Mouse (Mus musculus) CH12.LX (cell line): ENCODE results near the gene Rasgrp3. TPM values are rescaled to one million over a fixed set of nuclear protein-coding genes. Genes with fewer than 3 reads are reported as not detected.

ENCODE experiments used
- DNase-seq: peaks from one replicate; pipeline ENCODE4 v3.0.0-alpha.2; 2013; ENCODE audit errors: extremely low read depth
- H3K27ac ChIP-seq: 2 replicates; pipeline ENCODE4 v1.5.1; 2012; ENCODE audit warnings: low read depth, mild to moderate bottlenecking, control low read depth, moderate library complexity; ENCODE audit not compliant: insufficient read depth
- H3K27me3 ChIP-seq: replicated peaks from 2 replicates; pipeline ENCODE3; 2012; ENCODE audit warnings: inconsistent platforms
- H3K36me3 ChIP-seq, 2 experiments: replicated peaks in 1 of 2; 2 replicates each; pipeline versions ENCODE3 to v1.6.1; 2012; ENCODE audit warnings: inconsistent platforms in 1 of 2, low read length in 1 of 2, mild to moderate bottlenecking in 1 of 2, mixed read lengths in 1 of 2, moderate library complexity in 1 of 2; ENCODE audit not compliant: control insufficient read depth in 1 of 2, insufficient read depth in 1 of 2
- H3K4me1 ChIP-seq, 2 experiments: 2 replicates each; pipeline ENCODE4 v1.6.1; 2012; ENCODE audit warnings: inconsistent platforms in 1 of 2, moderate library complexity in 1 of 2; ENCODE audit not compliant: insufficient read depth in 2 of 2, control insufficient read depth in 1 of 2
- H3K4me2 ChIP-seq: 2 replicates; pipeline ENCODE4 v1.6.1; 2012; ENCODE audit warnings: low read depth, mild to moderate bottlenecking, control low read depth; ENCODE audit not compliant: poor library complexity, insufficient read depth, severe bottlenecking
- H3K4me3 ChIP-seq, 3 experiments: fragments of 150-350 bp in 1 of 3; sonication (generic) in 1 of 3; replicated peaks in 1 of 3; 2 replicates each; pipeline versions ENCODE3 to v1.5.1; 2011 to 2012; ENCODE audit warnings: low read depth in 2 of 3, low read length in 2 of 3, mild to moderate bottlenecking in 2 of 3, moderate library complexity in 2 of 3, control low read depth in 1 of 3, improper control_type of control experiment in 1 of 3, inconsistent platforms in 1 of 3, mixed read lengths in 1 of 3; ENCODE audit not compliant: poor library complexity in 1 of 3
- H3K79me2 ChIP-seq: replicated peaks from 2 replicates; pipeline ENCODE4 v1.6.1; 2012; ENCODE audit warnings: mild to moderate bottlenecking, moderate library complexity; ENCODE audit not compliant: control insufficient read depth, poor library complexity, insufficient read depth, severe bottlenecking; ENCODE audit errors: extremely low read depth
- H3K9ac ChIP-seq: 2 replicates; pipeline ENCODE4 v1.6.1; 2012; ENCODE audit warnings: low read depth, mild to moderate bottlenecking, control low read depth, moderate library complexity; ENCODE audit not compliant: insufficient read depth
- H3K9me3 ChIP-seq: replicated peaks from 2 replicates; pipeline ENCODE3; 2012; ENCODE audit warnings: low read length, inconsistent platforms, mixed read lengths
- BHLHE40 ChIP-seq: IDR thresholded peaks from 2 replicates; pipeline ENCODE4 v1.6.1; 2011; ENCODE audit warnings: mild to moderate bottlenecking, low read depth, low read length, improper control_type of control experiment
- CHD1 ChIP-seq: IDR thresholded peaks from 2 replicates; pipeline ENCODE4 v1.6.1; 2012; ENCODE audit warnings: low read depth, low read length, improper control_type of control experiment, inconsistent platforms
- CHD2 ChIP-seq: IDR thresholded peaks from 2 replicates; pipeline ENCODE4 v1.6.1; 2011; ENCODE audit warnings: low read length, improper control_type of control experiment
- CTCF ChIP-seq, 2 experiments: IDR thresholded peaks in 1 of 2; conservative IDR thresholded peaks in 1 of 2; 2 replicates each; pipeline ENCODE4 v1.5.1; 2011 to 2012; ENCODE audit warnings: low read depth in 2 of 2, low read length in 2 of 2, improper control_type of control experiment in 1 of 2, inconsistent platforms in 1 of 2, mild to moderate bottlenecking in 1 of 2, moderate library complexity in 1 of 2
- E2F4 ChIP-seq: IDR thresholded peaks from 2 replicates; pipeline ENCODE4 v1.6.1; 2011; ENCODE audit warnings: low read depth, low read length, improper control_type of control experiment; ENCODE audit not compliant: insufficient replicate concordance
- ELF1 ChIP-seq: IDR thresholded peaks from 2 replicates; pipeline ENCODE4 v1.6.1; 2014; ENCODE audit warnings: low read depth, mild to moderate bottlenecking, inconsistent platforms, low read length, improper control_type of control experiment
- EP300 ChIP-seq: IDR thresholded peaks from 2 replicates; pipeline ENCODE4 v1.6.1; 2011; ENCODE audit warnings: low read length, improper control_type of control experiment
- GABPA ChIP-seq: IDR thresholded peaks from 2 replicates; pipeline ENCODE4 v1.6.1; 2012; ENCODE audit warnings: low read depth, low read length, improper control_type of control experiment, inconsistent platforms; ENCODE audit not compliant: insufficient replicate concordance
- HCFC1 ChIP-seq: IDR thresholded peaks from 2 replicates; pipeline ENCODE4 v1.6.1; 2012; ENCODE audit warnings: low read depth, mild to moderate bottlenecking, inconsistent platforms, low read length, improper control_type of control experiment
- JUND ChIP-seq: conservative IDR thresholded peaks from 2 replicates; pipeline ENCODE4 v1.6.1; 2011; ENCODE audit warnings: low read depth, low read length, improper control_type of control experiment
- KAT2A ChIP-seq: IDR thresholded peaks from 2 replicates; pipeline ENCODE4 v1.6.1; 2012; ENCODE audit warnings: low read length, improper control_type of control experiment, inconsistent platforms; ENCODE audit not compliant: insufficient replicate concordance
- MXI1 ChIP-seq: IDR thresholded peaks from 2 replicates; pipeline ENCODE4 v1.6.1; 2011; ENCODE audit warnings: mild to moderate bottlenecking, low read depth, low read length, improper control_type of control experiment
- MYC ChIP-seq: IDR thresholded peaks from 2 replicates; pipeline ENCODE4 v1.6.1; 2011; ENCODE audit warnings: low read depth, mild to moderate bottlenecking, improper control_type of control experiment, low read length
- NRF1 ChIP-seq: IDR thresholded peaks from 2 replicates; pipeline ENCODE4 v1.6.1; 2014; ENCODE audit warnings: low read depth, mild to moderate bottlenecking, inconsistent platforms, low read length, improper control_type of control experiment, moderate library complexity
- RCOR1 ChIP-seq: conservative IDR thresholded peaks from 2 replicates; pipeline ENCODE4 v1.6.1; 2012; ENCODE audit warnings: low read depth, mild to moderate bottlenecking, inconsistent platforms, low read length, improper control_type of control experiment
- SMC3 ChIP-seq: IDR thresholded peaks from 2 replicates; pipeline ENCODE4 v1.6.1; 2011; ENCODE audit warnings: low read depth, low read length, improper control_type of control experiment
- TBP ChIP-seq: conservative IDR thresholded peaks from 2 replicates; pipeline ENCODE4 v1.6.1; 2011; ENCODE audit warnings: low read depth, low read length, improper control_type of control experiment
- TCF12 ChIP-seq: IDR thresholded peaks from 2 replicates; pipeline ENCODE4 v1.6.1; 2014; ENCODE audit warnings: low read depth, mild to moderate bottlenecking, inconsistent platforms, low read length, improper control_type of control experiment
- ZC3H11A ChIP-seq: IDR thresholded peaks from 2 replicates; pipeline ENCODE4 v1.6.1; 2012; ENCODE audit warnings: low read depth, mild to moderate bottlenecking, inconsistent platforms, low read length, improper control_type of control experiment
- ZKSCAN1 ChIP-seq: IDR thresholded peaks from 2 replicates; pipeline ENCODE4 v1.6.1; 2012; ENCODE audit warnings: low read depth, inconsistent platforms, low read length, improper control_type of control experiment, borderline replicate concordance
- ZNF384 ChIP-seq: IDR thresholded peaks from 2 replicates; pipeline ENCODE4 v1.6.1; 2012; ENCODE audit warnings: low read depth, low read length, improper control_type of control experiment, inconsistent platforms
- dilution Hi-C: fragments of 300-500 bp; cut with MboI; formaldehyde crosslinking; loops from 2 replicates; pipeline ENCODE4 v1.14.3; 2020; ENCODE audit warnings: low sequenced_read_pairs; ENCODE audit not compliant: extremely low pct_unique_long_range_greater_than_20kb, extremely low pct_ligation_motif_present
- in situ Hi-C: fragments of 300-500 bp; cut with MboI; formaldehyde crosslinking; loops from 3 replicates; pipeline ENCODE4 v1.14.3; 2019; ENCODE audit warnings: low sequenced_read_pairs, low pct_ligation_motif_present, low pct_unique_long_range_greater_than_20kb, mixed read lengths
- polyA plus RNA-seq: library from polyadenylated mRNA; unstranded; fragments of >175 nt; gene quantifications from 2 replicates; pipeline ENCODE4 v1.2.1, GENCODE M21; 2012; ENCODE audit warnings: low read depth; ENCODE audit not compliant: insufficient read length
- total RNA-seq, 2 experiments: library from RNA; depleted of rRNA; stranded (reverse); fragments of 300-350 nt in 1 of 2; fragments of >200 nt in 1 of 2; gene quantifications; 2 replicates each; pipeline ENCODE4 v1.2.3; 2012 to 2014

Gene Rasgrp3
- total and polyA plus RNA-seq, 3 experiments, result 79.6 to 164 (median 161) TPM

GRCm38 (mm10) chr17:75537050-75537445 is 101.4 kb downstream of the Rasgrp3 start:
- Histone ChIP-seq H3K36me3 (peaks cover 32 to 49% of the 10 kb centered on the region in 2 experiments), H3K4me3 (no peak overlapping the region), H3K27ac (no peak overlapping the region), H3K4me2 (no peak overlapping the region), H3K79me2 (peaks cover 3% of the 10 kb centered on the region; the same call in 1 of the 2 replicates), H3K9ac (no peak overlapping the region), H3K4me1 (peaks cover 6 to 33% of the 10 kb centered on the region in 2 experiments), H3K27me3 (no peaks in the 10 kb centered on the region), H3K9me3 (no peaks in the 10 kb centered on the region)
- in situ Hi-C loops, result loop anchor here (25.0 kb wide), 1 partner anchor 400 kb away; no protein-coding TSS in a partner anchor
- TF ChIP-seq CTCF (conservative IDR thresholded peaks at IDR 0.05 in 1 of 2, IDR thresholded peaks at IDR 0.05 in 1 of 2; ENCODE audit: low read depth in 2 of 2, low read length in 2 of 2) (no peak), EP300 (no peak), ELF1 (no peak), KAT2A (no peak), BHLHE40 (no peak)
- DNase-seq, result no peak
- dilution Hi-C loops, result no loop called here

GRCm38 (mm10) chr17:75538431-75538830 is 102.7 kb downstream of the Rasgrp3 start:
- in situ Hi-C loops, result loop anchor here (25.0 kb wide), 1 partner anchor 401 kb away; no protein-coding TSS in a partner anchor
- TF ChIP-seq ZC3H11A (no peak), CTCF (conservative IDR thresholded peaks at IDR 0.05 in 1 of 2, IDR thresholded peaks at IDR 0.05 in 1 of 2; ENCODE audit: low read depth in 2 of 2, low read length in 2 of 2) (no peak), RCOR1 (no peak), MYC (no peak), BHLHE40 (no peak), ZKSCAN1 (no peak), ZNF384 (no peak), SMC3 (no peak), CHD1 (no peak), TCF12 (no peak), CHD2 (no peak), NRF1 (no peak), GABPA (no peak), HCFC1 (no peak), MXI1 (no peak), TBP (no peak), JUND (no peak), E2F4 (no peak)
- TF ChIP-seq, all 38 proteins: peak for 0
- Histone ChIP-seq H3K9me3 (no peaks in the 10 kb centered on the region), H3K4me2 (no peak overlapping the region), H3K27ac (no peak overlapping the region), H3K9ac (no peak overlapping the region), H3K36me3 (peaks cover 39 to 63% of the 10 kb centered on the region in 2 experiments), H3K4me3 (no peak overlapping the region), H3K79me2 (peaks cover 3% of the 10 kb centered on the region; the same call in 1 of the 2 replicates), H3K27me3 (no peaks in the 10 kb centered on the region), H3K4me1 (peaks cover 6 to 29% of the 10 kb centered on the region in 2 experiments)
- DNase-seq, result no peak
- dilution Hi-C loops, result no loop called here
